Mouse (Mus musculus) limb, embryonic 13.5 days (tissue): ENCODE data around the gene Fam78b. TPM values are rescaled to one million over a fixed set of nuclear protein-coding genes. Genes with fewer than 3 reads are reported as not detected.

Source experiments
- ATAC-seq: fragments of 200-750 bp; cut with Nextera tagmentation; 2 replicates; pipeline ENCODE4 v1.8.0; 2017; ENCODE audit warnings: low read depth, moderate number of reproducible peaks, moderate TSS enrichment; ENCODE audit not compliant: low FRiP score
- H3K27ac ChIP-seq: fragments of 300-500 bp; sonication (generic); 2 replicates; pipeline ENCODE4 v1.5.1; 2015; ENCODE audit warnings: inconsistent platforms, mild to moderate bottlenecking, moderate library complexity
- H3K27me3 ChIP-seq: fragments of 300-500 bp; sonication (generic); 2 replicates; pipeline ENCODE4 v1.6.1; 2015; ENCODE audit warnings: mild to moderate bottlenecking, inconsistent platforms
- H3K36me3 ChIP-seq: fragments of 300-500 bp; sonication (generic); 2 replicates; pipeline ENCODE4 v1.6.1; 2015; ENCODE audit warnings: inconsistent platforms, mild to moderate bottlenecking, moderate library complexity
- H3K4me1 ChIP-seq: fragments of 300-500 bp; sonication (generic); 2 replicates; pipeline ENCODE4 v1.6.1; 2015; ENCODE audit warnings: inconsistent platforms
- H3K4me2 ChIP-seq: fragments of 300-500 bp; sonication (generic); replicated peaks from 2 replicates; pipeline ENCODE4 v1.6.1; 2015; ENCODE audit warnings: inconsistent platforms, mild to moderate bottlenecking, moderate library complexity
- H3K4me3 ChIP-seq: fragments of 300-500 bp; sonication (generic); 2 replicates; pipeline ENCODE4 v1.5.1; 2015; ENCODE audit warnings: moderate library complexity, mild to moderate bottlenecking, inconsistent platforms
- H3K9ac ChIP-seq: fragments of 300-500 bp; sonication (generic); 2 replicates; pipeline ENCODE4 v1.6.1; 2015; ENCODE audit warnings: mild to moderate bottlenecking, inconsistent platforms
- H3K9me3 ChIP-seq: fragments of 300-500 bp; sonication (generic); 2 replicates; pipeline ENCODE4 v1.6.1; 2016; ENCODE audit warnings: inconsistent platforms
- WGBS: fragments of 180-500 bp; shearing (Covaris S2); methylation state at CpG from one replicate; pipeline ENCODE4 v1.1.7; 2015; 5-methylcytosine and 5-hydroxymethylcytosine counted together
- polyA plus RNA-seq: library from polyadenylated mRNA; unstranded; fragments of >200 nt; fragmentation: Nextera tagmentation; extraction: Ambion mirVana; gene quantifications from 2 replicates; pipeline ENCODE4 v1.2.1, GENCODE M21; 2015

Gene Fam78b
- polyA plus RNA-seq, 1 experiment from 2014 or later, result 0.31 TPM

DNA sequence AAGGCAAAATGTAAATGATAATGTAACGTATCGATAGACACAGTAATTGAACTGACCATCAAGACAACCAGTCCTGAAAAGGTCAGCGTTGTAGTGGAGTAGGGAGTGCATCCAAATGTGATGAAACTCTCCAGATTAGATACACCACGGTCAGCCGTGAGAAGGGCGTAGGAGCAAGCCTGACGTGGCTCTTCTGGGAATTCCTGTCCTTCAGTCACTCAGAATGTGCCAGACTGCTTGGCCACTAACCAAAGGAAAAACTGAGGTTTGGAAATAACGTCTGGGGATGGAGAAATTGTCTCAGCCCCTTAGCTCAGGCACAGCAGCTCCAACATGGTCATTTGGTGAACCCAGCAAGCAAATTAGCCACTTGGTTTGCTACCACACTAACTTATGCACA, 74.5 kb downstream of the Fam78b start:
- Histone ChIP-seq H3K9ac (no peak overlapping the region), H3K4me1 (no peaks in the 10 kb centered on the region), H3K27ac (no peak overlapping the region), H3K4me2 (no peak overlapping the region), H3K36me3 (no peaks in the 10 kb centered on the region), H3K9me3 (no peaks in the 10 kb centered on the region), H3K27me3 (no peaks in the 10 kb centered on the region), H3K4me3 (no peak overlapping the region)
- WGBS, result 86% methylated on average over 8 of the region's 8 CpGs
- ATAC-seq, result no peak

DNA sequence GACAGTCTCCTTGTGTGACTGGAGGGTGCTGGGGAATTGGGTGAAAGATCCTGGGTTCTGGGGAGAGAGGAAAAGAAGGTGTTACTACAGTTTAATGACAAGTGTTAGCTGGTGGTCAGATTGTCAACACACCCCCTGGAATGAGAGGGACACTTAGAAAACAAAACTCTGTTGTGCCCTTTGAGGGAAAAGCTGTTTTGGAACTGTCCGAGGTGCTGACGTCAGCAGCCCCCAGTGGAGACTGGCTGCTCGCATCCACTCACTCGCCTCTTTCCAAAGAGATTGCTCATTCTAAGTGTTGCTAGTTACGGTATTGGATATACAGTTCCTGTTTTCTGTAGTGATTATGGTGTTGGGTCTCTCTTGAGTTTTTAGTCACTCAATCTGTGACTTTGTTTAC, 78.3 kb downstream of the Fam78b start:
- 28% methylated on average over 5 of the region's 5 CpGs for WGBS
- no peaks in the 10 kb centered on the region for H3K36me3 ChIP-seq
- no peak overlapping the region for H3K9ac ChIP-seq
- no peaks in the 10 kb centered on the region for H3K27me3 ChIP-seq
- H3K4me1 ChIP-seq, result no peaks in the 10 kb centered on the region
- no peak overlapping the region for H3K27ac ChIP-seq
- H3K4me2 ChIP-seq, result no peak overlapping the region
- ATAC-seq, result no peak
- H3K4me3 ChIP-seq, result no peak overlapping the region
- no peaks in the 10 kb centered on the region for H3K9me3 ChIP-seq

DNA sequence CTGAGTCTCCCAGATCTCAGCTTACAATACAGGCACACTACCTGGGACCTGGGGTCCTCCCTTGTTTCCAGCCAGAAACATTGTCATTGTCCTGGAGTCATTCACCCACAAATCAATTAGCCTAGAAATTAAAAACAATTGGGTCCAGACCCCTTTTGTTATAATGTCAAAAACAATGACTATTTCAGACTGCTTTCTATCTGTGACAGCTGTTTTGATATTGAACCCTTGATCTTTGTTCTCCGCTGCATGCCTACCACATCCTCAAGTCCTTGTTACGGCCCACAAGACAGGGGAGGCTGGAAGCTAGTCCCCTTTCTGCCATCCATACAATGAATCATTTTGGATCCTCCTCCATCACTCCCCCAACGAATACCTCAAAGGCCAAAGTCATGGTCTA, 80.7 kb downstream of the Fam78b start:
- WGBS, result 74% methylated on average over 3 of the region's 3 CpGs
- no peak overlapping the region for H3K4me3 ChIP-seq
- no peaks in the 10 kb centered on the region for H3K27me3 ChIP-seq
- ATAC-seq, result no peak
- H3K9me3 ChIP-seq, result no peaks in the 10 kb centered on the region
- no peaks in the 10 kb centered on the region for H3K36me3 ChIP-seq
- H3K9ac ChIP-seq, result no peak overlapping the region
- H3K4me2 ChIP-seq, result no peak overlapping the region
- H3K4me1 ChIP-seq, result no peaks in the 10 kb centered on the region
- H3K27ac ChIP-seq, result no peak overlapping the region

DNA sequence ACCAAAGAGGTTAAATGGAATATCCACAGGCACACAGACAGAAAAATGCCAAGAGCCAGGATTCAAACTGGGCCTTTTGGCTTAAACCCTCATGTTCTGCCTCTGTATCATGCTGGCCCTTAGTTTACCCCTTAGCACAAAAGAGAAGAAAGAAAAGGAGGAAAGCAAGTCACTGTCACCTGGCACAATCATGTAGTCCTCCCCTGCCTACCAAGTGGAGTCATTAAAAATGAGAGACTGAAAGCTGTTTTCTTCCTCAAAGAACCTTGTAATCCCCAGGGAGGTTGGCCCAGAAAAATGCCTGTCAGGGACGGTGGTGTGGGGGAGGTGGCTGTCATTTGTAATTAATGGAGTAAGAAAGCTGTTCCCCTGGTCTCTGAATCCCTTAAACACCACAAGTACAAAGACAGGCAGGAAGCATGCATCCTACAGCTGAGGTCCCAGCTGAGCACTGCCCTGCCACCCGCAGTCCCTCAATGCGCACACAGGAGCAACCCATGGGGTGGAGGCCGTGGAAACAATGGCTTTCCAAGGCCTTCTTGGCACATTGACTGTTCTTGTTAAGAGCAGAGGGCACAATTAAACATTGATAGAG, 81.4 kb downstream of the Fam78b start:
- no peak overlapping the region for H3K9ac ChIP-seq
- 50% methylated on average over 4 of the region's 4 CpGs for whole genome bisulfite sequencing
- H3K27ac ChIP-seq, result no peak overlapping the region
- no peak for ATAC-seq
- H3K36me3 ChIP-seq, result no peaks in the 10 kb centered on the region
- no peaks in the 10 kb centered on the region for H3K27me3 ChIP-seq
- H3K9me3 ChIP-seq, result no peaks in the 10 kb centered on the region
- H3K4me2 ChIP-seq, result no peak overlapping the region
- H3K4me1 ChIP-seq, result no peaks in the 10 kb centered on the region
- H3K4me3 ChIP-seq, result no peak overlapping the region

DNA sequence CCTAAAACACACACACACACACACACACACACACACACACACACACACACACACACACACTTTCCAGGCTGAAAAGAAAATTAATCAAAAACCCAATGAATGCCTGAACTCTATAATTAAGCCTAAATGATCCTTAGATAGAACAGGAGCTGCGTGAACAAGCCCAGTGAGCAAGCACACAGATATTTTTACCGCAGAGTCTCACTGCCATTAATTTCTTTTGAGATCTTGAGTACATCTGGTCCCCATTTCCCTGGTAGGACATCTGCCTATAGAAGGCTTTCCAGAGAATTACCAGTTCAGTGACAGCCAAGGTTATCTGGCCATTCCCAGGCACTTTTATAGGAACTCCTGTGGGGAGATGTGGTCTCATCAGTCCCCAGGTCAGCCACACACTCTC, 82.0 kb downstream of the Fam78b start:
- no peaks in the 10 kb centered on the region for H3K27me3 ChIP-seq
- no peaks in the 10 kb centered on the region for H3K4me1 ChIP-seq
- H3K9ac ChIP-seq, result no peak overlapping the region
- no peaks in the 10 kb centered on the region for H3K9me3 ChIP-seq
- H3K4me2 ChIP-seq, result no peak overlapping the region
- H3K36me3 ChIP-seq, result no peaks in the 10 kb centered on the region
- no peak for ATAC-seq
- 54% methylated on average over 2 of the region's 2 CpGs for WGBS
- H3K4me3 ChIP-seq, result no peak overlapping the region
- H3K27ac ChIP-seq, result no peak overlapping the region

DNA sequence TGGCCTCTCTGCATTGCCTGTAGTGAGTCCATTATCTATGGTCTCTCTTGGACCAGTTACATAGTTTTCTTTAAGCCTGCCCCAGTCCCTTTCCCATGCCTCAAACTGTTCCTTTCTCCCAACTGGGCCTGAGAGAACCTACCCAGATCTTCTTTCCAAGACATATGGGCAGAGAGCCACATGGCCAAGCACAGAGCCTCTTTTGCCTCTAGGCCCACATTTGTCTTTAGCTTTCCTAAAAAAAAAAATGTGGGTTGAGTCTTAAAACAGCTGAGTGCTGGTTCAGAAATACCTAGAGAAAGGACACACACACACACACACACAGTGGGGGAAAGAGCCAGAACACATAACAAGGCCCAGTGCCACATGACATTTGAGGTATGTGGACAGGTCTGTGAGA, 83.1 kb downstream of the Fam78b start:
- H3K27me3 ChIP-seq, result no peaks in the 10 kb centered on the region
- H3K4me1 ChIP-seq, result no peaks in the 10 kb centered on the region
- H3K36me3 ChIP-seq, result no peaks in the 10 kb centered on the region
- H3K4me2 ChIP-seq, result no peak overlapping the region
- no peak overlapping the region for H3K27ac ChIP-seq
- ATAC-seq, result no peak
- no peak overlapping the region for H3K9ac ChIP-seq
- H3K4me3 ChIP-seq, result no peak overlapping the region
- no peaks in the 10 kb centered on the region for H3K9me3 ChIP-seq

DNA sequence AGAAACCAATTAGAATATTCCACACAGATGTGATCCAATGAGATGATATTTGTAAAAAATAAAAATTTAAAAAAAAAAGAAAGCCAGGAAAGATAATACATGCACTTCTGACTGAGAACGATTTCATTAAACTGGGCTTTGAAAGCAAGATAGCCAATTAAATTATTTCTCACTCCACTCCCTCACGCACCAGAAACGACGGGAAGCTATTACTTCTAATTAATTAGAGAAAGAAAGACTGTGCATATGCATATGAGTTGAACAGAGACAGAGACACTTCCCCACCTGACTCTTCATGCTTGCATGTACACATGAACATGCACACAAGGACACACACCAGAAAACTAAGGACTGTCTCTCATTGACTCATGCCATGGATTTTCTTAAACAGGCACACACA, 84.2 kb downstream of the Fam78b start:
- Histone ChIP-seq H3K4me3 (no peak overlapping the region), H3K9ac (no peak overlapping the region), H3K27ac (no peak overlapping the region), H3K9me3 (no peaks in the 10 kb centered on the region), H3K4me2 (no peak overlapping the region), H3K4me1 (no peaks in the 10 kb centered on the region), H3K36me3 (no peaks in the 10 kb centered on the region), H3K27me3 (no peaks in the 10 kb centered on the region)
- no peak for ATAC-seq
- 76% methylated on average over 4 of the region's 4 CpGs for WGBS

DNA sequence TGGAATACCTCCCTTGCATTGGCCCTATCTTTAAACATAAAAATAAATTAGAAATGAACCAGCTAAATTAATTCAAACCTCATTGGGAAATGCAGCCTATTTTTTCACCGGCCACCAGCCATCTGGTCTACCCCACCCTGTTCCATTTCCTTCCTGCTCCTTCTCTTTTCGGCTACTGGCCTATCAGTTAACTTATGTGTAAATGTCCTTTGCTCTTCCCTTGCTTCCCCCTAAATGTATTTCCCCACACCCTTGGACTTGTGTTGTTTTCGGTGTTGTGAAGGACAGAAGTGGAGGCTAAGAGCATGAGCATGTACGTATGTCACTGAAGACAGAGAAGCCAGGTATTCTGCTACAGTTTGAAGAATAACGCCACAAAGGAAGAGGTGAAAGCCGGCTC, 89.2 kb downstream of the Fam78b start:
- Histone ChIP-seq H3K9ac (no peak overlapping the region), H3K27me3 (no peaks in the 10 kb centered on the region), H3K27ac (no peak overlapping the region), H3K36me3 (no peaks in the 10 kb centered on the region), H3K4me2 (no peak overlapping the region), H3K4me3 (no peak overlapping the region), H3K4me1 (no peaks in the 10 kb centered on the region), H3K9me3 (no peaks in the 10 kb centered on the region)
- ATAC-seq, result no peak
- WGBS, result 91% methylated on average over 6 of the region's 6 CpGs

DNA sequence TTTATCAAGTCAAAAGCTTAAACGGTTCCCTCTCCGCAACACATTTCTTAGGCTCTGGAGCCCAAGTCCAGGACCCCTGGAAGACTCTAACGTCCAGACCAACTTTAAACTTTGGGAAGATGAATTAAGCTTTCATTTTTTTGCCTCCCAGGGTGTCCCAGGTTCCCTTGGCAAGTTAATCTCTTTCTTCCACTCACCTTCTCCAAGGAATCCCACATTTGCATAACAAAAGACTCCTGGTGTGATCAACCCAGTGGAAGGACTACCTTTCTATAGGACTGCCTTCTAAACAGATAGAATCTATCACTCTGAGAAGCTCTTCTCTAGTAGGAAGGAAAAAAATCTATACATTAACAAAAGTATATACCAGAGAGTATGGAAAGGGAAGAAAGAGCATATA, 92.3 kb downstream of the Fam78b start:
- H3K4me2 ChIP-seq, result no peak overlapping the region
- WGBS, result 60% methylated on average over 3 of the region's 3 CpGs
- no peak overlapping the region for H3K9ac ChIP-seq
- H3K36me3 ChIP-seq, result no peaks in the 10 kb centered on the region
- H3K27ac ChIP-seq, result no peak overlapping the region
- no peaks in the 10 kb centered on the region for H3K27me3 ChIP-seq
- no peaks in the 10 kb centered on the region for H3K9me3 ChIP-seq
- H3K4me1 ChIP-seq, result no peaks in the 10 kb centered on the region
- ATAC-seq, result no peak
- no peak overlapping the region for H3K4me3 ChIP-seq

DNA sequence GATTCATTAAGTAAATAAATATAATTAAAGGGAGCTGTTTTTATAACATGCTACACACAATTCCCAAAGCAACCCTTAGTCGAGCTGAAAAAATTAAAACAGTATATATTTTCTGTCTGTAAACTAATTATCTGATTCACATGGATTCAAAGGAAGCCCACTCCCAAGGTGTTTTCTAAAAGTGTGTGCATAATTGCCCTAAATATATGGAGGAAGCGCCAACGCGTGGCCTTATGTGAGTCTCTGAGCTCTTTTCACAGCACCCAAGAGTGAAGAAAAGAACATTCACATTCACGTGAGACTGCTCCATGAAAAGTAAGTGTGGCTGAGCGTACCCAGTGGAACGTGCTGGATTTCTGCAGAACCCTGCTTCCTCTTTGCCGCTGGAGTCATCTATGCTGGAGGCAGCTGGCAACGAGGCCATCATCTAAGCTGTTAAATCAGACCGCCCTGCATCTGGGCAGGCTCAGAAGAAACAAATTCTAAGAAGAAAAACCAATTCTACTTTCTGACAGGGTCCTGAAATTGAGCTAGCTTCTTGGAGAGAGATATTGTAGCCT, 93.5 kb downstream of the Fam78b start:
- ATAC-seq, result no peak
- Histone ChIP-seq H3K36me3 (no peaks in the 10 kb centered on the region), H3K4me2 (no peak overlapping the region), H3K9ac (no peak overlapping the region), H3K4me1 (no peaks in the 10 kb centered on the region), H3K4me3 (no peak overlapping the region), H3K9me3 (no peaks in the 10 kb centered on the region), H3K27me3 (no peaks in the 10 kb centered on the region), H3K27ac (no peak overlapping the region)
- 77% methylated on average over 10 of the region's 10 CpGs for WGBS

DNA sequence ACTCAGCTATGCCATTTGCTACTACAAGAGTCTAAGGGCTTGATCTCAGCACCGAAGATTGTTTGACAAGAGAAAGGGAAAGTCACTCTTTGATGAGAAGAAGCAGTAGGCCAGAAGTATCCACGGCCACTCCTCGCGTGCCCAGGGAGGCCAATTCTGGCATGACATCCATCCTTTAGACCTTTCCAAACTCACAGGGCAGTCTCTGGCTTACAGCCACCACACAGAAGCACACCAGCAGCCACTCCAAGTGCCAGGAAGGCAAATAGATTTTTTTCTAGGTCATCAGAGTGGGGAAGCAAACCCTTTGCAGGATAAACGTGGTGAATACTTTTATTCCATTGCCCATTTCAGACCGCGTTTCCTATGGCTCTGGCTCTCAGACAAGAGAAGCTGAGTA, 97.5 kb downstream of the Fam78b start:
- Histone ChIP-seq H3K27me3 (no peaks in the 10 kb centered on the region), H3K9me3 (no peaks in the 10 kb centered on the region), H3K4me1 (no peaks in the 10 kb centered on the region), H3K36me3 (no peaks in the 10 kb centered on the region), H3K9ac (no peak overlapping the region), H3K4me3 (no peak overlapping the region), H3K27ac (no peak overlapping the region), H3K4me2 (no peak overlapping the region)
- ATAC-seq, result no peak
- 90% methylated on average over 7 of the region's 7 CpGs for WGBS

DNA sequence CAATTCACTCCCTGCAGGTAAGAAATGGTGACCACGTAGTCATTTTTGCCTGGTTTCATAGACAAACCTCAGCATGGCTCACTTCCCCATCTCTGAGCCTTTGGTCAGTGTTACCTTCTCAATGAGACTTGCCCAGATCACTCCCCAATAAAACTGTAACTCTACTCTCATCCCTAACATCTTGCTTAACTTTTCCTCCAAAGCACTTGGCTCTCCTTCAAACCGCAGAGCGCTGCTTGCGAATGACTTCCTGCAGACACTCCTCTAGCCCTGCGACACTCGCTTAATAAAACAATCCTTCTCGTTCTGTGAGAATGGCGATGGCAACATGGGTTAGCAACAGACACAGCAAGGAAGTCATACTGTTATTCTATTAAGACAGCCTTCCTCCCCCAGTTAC, 100.8 kb downstream of the Fam78b start:
- Histone ChIP-seq H3K9me3 (no peaks in the 10 kb centered on the region), H3K4me2 (no peak overlapping the region), H3K27ac (no peak overlapping the region), H3K4me1 (peaks cover 18% of the 10 kb centered on the region), H3K9ac (no peak overlapping the region), H3K27me3 (no peaks in the 10 kb centered on the region), H3K36me3 (no peaks in the 10 kb centered on the region), H3K4me3 (no peak overlapping the region)
- 69% methylated on average over 8 of the region's 8 CpGs for WGBS
- no peak for ATAC-seq

DNA sequence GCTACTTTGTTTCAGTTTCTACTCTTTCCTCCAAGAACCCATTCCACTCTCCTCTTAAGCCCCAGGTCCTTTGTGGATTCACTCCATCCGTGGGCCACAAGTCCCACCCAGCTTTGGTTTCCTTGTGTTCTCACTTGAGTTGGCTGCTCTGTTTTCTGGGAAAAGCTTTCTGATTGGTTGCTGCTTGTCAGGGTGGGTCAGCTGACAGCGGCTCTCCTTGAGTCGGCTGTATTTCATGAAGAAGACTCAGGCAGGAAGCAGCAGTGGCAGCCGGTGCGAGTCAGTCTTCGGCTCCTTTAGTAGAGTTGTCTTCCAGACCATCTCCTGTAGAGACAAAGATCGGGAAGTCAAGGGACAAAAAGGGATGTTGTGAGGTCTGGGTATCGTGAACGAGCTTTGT, 101.3 kb downstream of the Fam78b start:
- no peak overlapping the region for H3K4me3 ChIP-seq
- ATAC-seq, result no peak
- no peaks in the 10 kb centered on the region for H3K27me3 ChIP-seq
- H3K36me3 ChIP-seq, result no peaks in the 10 kb centered on the region
- no peak overlapping the region for H3K4me2 ChIP-seq
- H3K9ac ChIP-seq, result no peak overlapping the region
- H3K9me3 ChIP-seq, result no peaks in the 10 kb centered on the region
- peaks cover 18% of the 10 kb centered on the region for H3K4me1 ChIP-seq
- no peak overlapping the region for H3K27ac ChIP-seq
- WGBS, result 75% methylated on average over 9 of the region's 9 CpGs
